Mouse (Mus musculus) lung, embryonic 16.5 days (tissue): ENCODE measurements around the gene Apoh. TPM values are rescaled to one million over a fixed set of nuclear protein-coding genes. Genes with fewer than 3 reads are reported as not detected.
A peak's percentile ranks its signal among the peaks of the same experiment; 100 is the strongest.

Experiments used
- ATAC-seq: fragments of 200-750 bp; cut with Nextera tagmentation; 2 replicates; pipeline ENCODE4 v1.8.0; 2017; ENCODE audit warnings: low read depth, mild to moderate bottlenecking, moderate library complexity
- H3K27ac ChIP-seq: fragments of 300-500 bp; sonication (generic); 2 replicates; pipeline ENCODE4 v1.5.1; 2014; ENCODE audit warnings: mild to moderate bottlenecking, control low read depth, low read length
- H3K27me3 ChIP-seq: fragments of 300-500 bp; sonication (generic); 2 replicates; pipeline ENCODE4 v1.6.1; 2014; ENCODE audit warnings: low read depth, low read length, mixed read lengths; ENCODE audit not compliant: control insufficient read depth, insufficient read depth
- H3K36me3 ChIP-seq: fragments of 300-500 bp; sonication (generic); 2 replicates; pipeline ENCODE4 v1.6.1; 2014; ENCODE audit warnings: low read length; ENCODE audit not compliant: control insufficient read depth, insufficient read depth
- H3K4me1 ChIP-seq: fragments of 300-500 bp; sonication (generic); replicated peaks from 2 replicates; pipeline ENCODE4 v1.6.1; 2014; ENCODE audit warnings: low read length, mixed read lengths; ENCODE audit not compliant: control insufficient read depth, insufficient read depth
- H3K4me2 ChIP-seq: fragments of 300-500 bp; sonication (generic); 2 replicates; pipeline ENCODE4 v1.6.1; 2014; ENCODE audit warnings: low read depth, low read length, control low read depth
- H3K4me3 ChIP-seq: fragments of 300-500 bp; sonication (generic); 2 replicates; pipeline ENCODE4 v1.5.1; 2014; ENCODE audit warnings: mild to moderate bottlenecking, low read length, control low read depth
- H3K9ac ChIP-seq: fragments of 300-500 bp; sonication (generic); 2 replicates; pipeline ENCODE4 v1.6.1; 2014; ENCODE audit warnings: low read length, control low read depth
- H3K9me3 ChIP-seq: fragments of 300-500 bp; sonication (generic); 2 replicates; pipeline ENCODE4 v1.6.1; 2016; ENCODE audit warnings: low read length; ENCODE audit not compliant: control insufficient read depth
- WGBS: fragments of 180-500 bp; shearing (Covaris S2); extraction: QIAGEN DNeasy Blood & Tissue Kit; methylation state at CpG from one replicate; pipeline ENCODE4 v1.1.7; 2014; 5-methylcytosine and 5-hydroxymethylcytosine counted together
- polyA plus RNA-seq: library from polyadenylated mRNA; unstranded; fragments of >200 nt; fragmentation: Nextera tagmentation; extraction: Ambion mirVana; gene quantifications from 2 replicates; pipeline ENCODE4 v1.2.1, GENCODE M21; 2015

The Apoh gene
- polyA plus RNA-seq, 1 experiment from 2014 or later: 1.2 TPM

DNA sequence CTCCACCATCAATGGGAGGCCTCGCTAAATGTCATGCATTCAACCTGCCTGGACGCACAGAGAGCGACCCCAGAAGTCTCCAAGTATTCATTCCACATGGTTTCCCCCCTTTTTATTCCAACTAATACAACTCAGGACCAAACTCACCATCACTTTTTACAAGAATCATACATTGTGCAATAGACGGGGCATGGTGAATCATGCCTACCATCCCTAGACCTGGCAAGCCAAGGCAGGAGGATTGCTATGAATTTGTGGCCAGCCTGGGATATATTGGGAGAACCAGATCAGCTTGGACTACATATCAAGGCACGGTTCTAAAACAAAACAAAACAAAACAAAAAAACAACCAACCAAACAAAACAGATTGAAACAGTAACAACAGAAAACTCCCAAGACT lies 19.8 kb downstream of the Apoh start:
- no peak for ATAC-seq
- H3K27ac ChIP-seq: no peak overlapping the region
- H3K4me3 ChIP-seq: no peak overlapping the region
- H3K9me3 ChIP-seq: no peaks in the 10 kb centered on the region
- H3K27me3 ChIP-seq: no peaks in the 10 kb centered on the region
- no peak overlapping the region for H3K9ac ChIP-seq
- 94% methylated on average over 5 of the region's 5 CpGs for WGBS
- no peaks in the 10 kb centered on the region for H3K36me3 ChIP-seq
- no peak overlapping the region for H3K4me2 ChIP-seq
- H3K4me1 ChIP-seq: peaks cover 18% of the 10 kb centered on the region

DNA sequence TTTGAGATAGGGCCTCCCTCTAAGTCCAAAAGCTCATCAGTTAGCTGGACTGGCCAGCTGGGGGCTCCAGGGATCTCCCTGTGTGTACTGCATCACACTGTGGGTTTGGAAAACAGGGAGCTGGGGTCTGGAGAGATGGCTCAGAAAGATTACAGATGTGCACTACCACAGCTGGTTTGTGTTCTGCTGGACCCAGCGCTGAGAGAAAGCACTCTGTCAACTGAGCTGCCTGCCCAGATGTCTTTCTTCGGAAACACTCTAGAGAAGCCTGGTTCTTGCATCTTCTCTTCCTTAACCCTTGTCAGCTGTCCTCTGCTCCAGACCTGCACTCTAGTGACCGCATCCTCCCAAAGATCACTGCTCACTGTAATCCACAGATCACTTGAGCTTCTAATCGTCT lies 20.8 kb downstream of the Apoh start:
- Histone ChIP-seq H3K27me3 (no peaks in the 10 kb centered on the region), H3K4me3 (no peak overlapping the region), H3K4me2 (no peak overlapping the region), H3K9ac (no peak overlapping the region), H3K9me3 (no peaks in the 10 kb centered on the region), H3K27ac (peak overlapping the region; percentile 41), H3K36me3 (no peaks in the 10 kb centered on the region), H3K4me1 (peaks cover 18% of the 10 kb centered on the region)
- peak; percentile 93 for ATAC-seq
- 35% methylated on average over 4 of the region's 4 CpGs for WGBS

DNA sequence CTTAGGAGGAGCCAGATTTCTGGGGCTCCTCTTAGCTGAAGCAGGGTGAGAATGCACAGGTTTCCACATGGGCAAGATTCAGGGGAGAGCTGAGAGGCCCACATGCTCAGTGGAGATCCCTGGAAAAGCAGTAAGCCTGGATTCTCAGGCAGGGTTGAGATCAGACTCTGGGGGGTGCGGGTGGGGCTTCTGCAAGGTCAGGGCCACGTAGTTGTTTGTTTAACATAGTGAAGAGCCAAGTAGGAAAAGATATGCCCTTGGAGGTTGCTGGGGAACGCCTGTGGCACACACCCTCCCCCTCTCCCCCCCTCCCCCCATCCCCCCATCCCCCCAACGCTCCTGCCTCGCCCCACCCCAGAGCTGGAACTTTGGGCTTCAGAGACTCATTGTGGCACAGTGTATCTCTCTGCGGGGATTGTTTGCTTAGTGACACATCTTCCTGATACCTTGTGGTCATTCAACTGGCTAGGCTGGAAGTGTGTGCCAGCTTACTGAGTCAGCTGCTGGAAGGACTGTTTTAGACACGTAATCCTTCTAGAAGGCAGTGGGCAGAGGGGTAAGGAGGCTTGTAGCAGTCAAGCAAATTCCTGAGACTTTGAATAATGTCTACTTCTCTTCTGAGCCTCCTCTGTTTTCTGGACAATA lies 21.9 kb downstream of the Apoh start:
- Histone ChIP-seq H3K4me2 (no peak overlapping the region), H3K27ac (peak overlapping the region; percentile 41), H3K9me3 (no peaks in the 10 kb centered on the region), H3K36me3 (no peaks in the 10 kb centered on the region), H3K9ac (no peak overlapping the region), H3K4me3 (no peak overlapping the region), H3K27me3 (no peaks in the 10 kb centered on the region), H3K4me1 (peaks cover 18% of the 10 kb centered on the region)
- ATAC-seq: peak; percentile 51
- WGBS: 13% methylated on average over 5 of the region's 7 CpGs

DNA sequence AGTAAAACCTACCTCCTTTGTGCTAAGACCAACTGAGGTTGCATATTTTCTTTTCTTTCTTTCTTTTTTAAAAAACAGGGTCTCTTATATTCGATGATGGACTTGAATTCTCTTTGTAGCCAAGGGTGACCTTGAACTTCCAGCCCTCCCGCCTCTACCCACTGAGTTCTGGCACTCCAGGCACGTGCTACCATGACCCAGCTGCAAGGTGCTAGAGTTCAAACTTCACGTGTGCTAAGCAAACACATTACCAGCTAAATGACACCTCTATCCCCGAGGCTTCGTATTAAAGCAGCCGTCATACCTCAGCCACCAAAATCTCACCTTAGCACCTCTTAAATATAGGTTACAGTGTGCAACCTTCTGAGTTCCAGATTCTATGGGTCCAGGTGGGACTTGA lies 22.4 kb downstream of the Apoh start:
- Histone ChIP-seq H3K27ac (no peak overlapping the region), H3K4me3 (no peak overlapping the region), H3K27me3 (no peaks in the 10 kb centered on the region), H3K4me2 (no peak overlapping the region), H3K36me3 (no peaks in the 10 kb centered on the region), H3K9me3 (no peaks in the 10 kb centered on the region), H3K4me1 (peaks cover 18% of the 10 kb centered on the region), H3K9ac (no peak overlapping the region)
- WGBS: 37% methylated on average over 7 of the region's 7 CpGs
- ATAC-seq: no peak

DNA sequence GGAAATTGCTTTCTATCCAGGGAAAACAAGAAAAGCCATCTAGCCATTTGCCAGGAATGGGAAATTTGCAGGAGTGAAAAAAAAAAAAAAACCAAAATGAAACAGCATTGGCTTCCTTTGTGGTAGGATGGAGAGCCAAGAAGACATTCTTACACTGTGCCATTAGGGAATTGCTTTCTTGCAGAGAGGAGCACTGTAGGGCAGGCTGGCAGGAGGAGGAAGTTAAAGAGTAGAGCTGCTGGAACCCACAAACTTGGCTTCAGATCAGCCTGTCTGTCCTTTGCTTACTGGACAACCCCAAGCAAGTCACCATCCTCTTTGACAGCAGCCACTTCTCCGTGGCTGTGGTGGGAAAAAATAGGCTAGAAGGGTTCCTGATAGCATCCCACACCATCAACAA lies 23.9 kb downstream of the Apoh start:
- H3K27ac ChIP-seq: no peak overlapping the region
- H3K36me3 ChIP-seq: no peaks in the 10 kb centered on the region
- no peak for ATAC-seq
- H3K4me2 ChIP-seq: no peak overlapping the region
- 44% methylated on average over 1 of the region's 1 CpGs for WGBS
- H3K27me3 ChIP-seq: no peaks in the 10 kb centered on the region
- H3K9me3 ChIP-seq: no peaks in the 10 kb centered on the region
- peaks cover 18% of the 10 kb centered on the region for H3K4me1 ChIP-seq
- H3K4me3 ChIP-seq: no peak overlapping the region
- H3K9ac ChIP-seq: no peak overlapping the region

DNA sequence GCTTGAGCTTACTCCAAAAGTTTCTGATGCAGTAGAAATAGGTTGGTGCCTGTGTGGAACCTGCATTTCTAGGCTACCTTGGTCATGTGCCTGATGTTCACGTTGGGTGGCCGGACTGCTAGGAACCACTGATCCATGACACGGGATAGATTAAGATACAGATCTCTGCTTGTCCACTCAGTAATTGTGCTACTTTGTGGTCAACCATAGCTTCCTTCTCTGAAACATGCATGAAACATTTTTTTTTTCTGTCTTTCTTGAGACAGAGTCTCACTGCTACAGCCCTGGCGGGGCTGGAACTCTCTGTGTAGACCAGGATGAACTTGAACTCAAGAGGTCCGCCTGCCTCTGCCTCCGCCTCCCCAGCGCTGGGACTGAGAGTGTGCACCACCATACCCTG lies 33.7 kb downstream of the Apoh start:
- Histone ChIP-seq H3K36me3 (no peaks in the 10 kb centered on the region), H3K27me3 (no peaks in the 10 kb centered on the region), H3K9me3 (no peaks in the 10 kb centered on the region), H3K4me3 (no peak overlapping the region), H3K9ac (no peak overlapping the region), H3K4me1 (no peaks in the 10 kb centered on the region), H3K27ac (no peak overlapping the region), H3K4me2 (no peak overlapping the region)
- 94% methylated on average over 7 of the region's 7 CpGs for WGBS
- ATAC-seq: no peak

DNA sequence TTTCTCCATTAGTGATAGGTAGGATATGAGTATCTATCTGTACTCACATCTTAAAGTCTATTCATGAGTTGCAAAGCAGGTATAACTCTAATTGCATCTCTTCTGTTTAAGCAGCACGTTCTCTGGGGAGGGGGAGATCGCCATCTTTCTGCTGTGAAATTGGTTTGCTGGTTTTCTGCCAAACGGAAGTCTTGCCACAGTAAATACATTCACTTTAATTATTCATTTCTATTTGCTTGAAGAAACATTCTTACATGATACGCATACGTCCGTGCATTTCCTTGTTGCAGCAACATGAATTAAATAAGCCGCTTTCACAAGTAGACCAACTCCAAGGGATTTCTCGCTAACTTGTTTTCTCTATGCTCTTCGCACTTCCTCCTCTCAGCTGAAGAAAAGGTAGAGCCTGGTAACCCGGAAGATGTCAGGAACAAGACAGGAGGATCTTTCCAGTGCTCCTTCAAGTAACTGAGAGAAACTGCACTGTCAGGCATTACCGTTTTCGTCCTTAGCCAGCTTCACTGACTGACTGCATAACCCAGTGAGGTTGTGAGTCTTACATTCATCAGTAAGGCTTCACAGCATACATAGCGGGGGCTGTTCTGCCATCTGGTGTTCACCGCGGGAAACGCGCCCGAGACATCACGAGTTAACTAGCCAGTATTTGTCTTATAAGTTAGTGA lies 34.7 kb downstream of the Apoh start:
- no peaks in the 10 kb centered on the region for H3K36me3 ChIP-seq
- H3K4me1 ChIP-seq: no peaks in the 10 kb centered on the region
- no peak overlapping the region for H3K4me3 ChIP-seq
- WGBS: 31% methylated on average over 19 of the region's 19 CpGs
- no peak overlapping the region for H3K4me2 ChIP-seq
- H3K9ac ChIP-seq: no peak overlapping the region
- no peak overlapping the region for H3K27ac ChIP-seq
- H3K9me3 ChIP-seq: no peaks in the 10 kb centered on the region
- ATAC-seq: peak; percentile 92
- no peaks in the 10 kb centered on the region for H3K27me3 ChIP-seq

DNA sequence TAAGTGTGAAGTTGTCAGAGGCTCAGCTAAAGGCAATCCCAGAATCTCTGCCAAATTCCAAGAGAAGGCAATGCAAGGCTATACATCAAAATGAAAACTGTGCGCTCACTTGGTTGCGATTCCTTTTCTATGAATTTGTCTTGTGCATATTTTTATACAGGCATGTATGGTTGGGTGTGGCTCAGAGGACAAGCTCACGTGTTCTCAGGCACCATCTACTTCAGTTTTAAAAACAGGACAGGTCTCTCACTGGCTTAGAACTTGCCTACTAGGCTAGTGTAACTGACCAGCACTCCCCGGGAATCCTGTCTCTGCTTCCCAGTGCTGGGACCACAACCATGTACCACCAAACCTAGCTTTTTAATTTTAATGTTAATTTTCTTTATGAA lies 35.2 kb downstream of the Apoh start:
- Histone ChIP-seq H3K9me3 (no peaks in the 10 kb centered on the region), H3K27ac (no peak overlapping the region), H3K4me1 (no peaks in the 10 kb centered on the region), H3K4me2 (no peak overlapping the region), H3K9ac (no peak overlapping the region), H3K4me3 (no peak overlapping the region), H3K27me3 (no peaks in the 10 kb centered on the region), H3K36me3 (no peaks in the 10 kb centered on the region)
- WGBS: 54% methylated on average over 4 of the region's 4 CpGs
- no peak; the same call in 1 of the 2 replicates for ATAC-seq

DNA sequence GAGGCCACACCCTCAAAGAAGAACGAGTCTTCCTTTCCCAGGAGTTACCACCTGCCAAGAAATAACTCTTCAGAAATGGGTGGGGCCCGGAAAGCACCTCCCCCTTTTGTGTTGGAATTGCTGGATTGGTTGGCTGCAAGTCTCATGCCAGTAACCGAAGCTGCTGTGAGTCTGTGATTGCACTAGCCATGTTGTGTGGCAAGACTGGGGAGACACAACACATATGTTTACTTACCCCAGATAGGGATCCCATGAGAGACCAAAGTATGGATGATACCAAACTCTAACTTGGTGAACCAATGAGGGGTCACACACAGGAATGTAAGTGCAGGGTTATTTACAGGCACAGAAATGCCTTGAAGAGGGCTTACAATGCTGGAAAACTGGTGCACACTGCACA lies 39.5 kb downstream of the Apoh start:
- no peaks in the 10 kb centered on the region for H3K36me3 ChIP-seq
- no peak for ATAC-seq
- H3K4me2 ChIP-seq: no peak overlapping the region
- no peaks in the 10 kb centered on the region for H3K27me3 ChIP-seq
- no peaks in the 10 kb centered on the region for H3K9me3 ChIP-seq
- H3K9ac ChIP-seq: no peak overlapping the region
- H3K4me3 ChIP-seq: no peak overlapping the region
- H3K27ac ChIP-seq: no peak overlapping the region
- WGBS: 73% methylated on average over 3 of the region's 3 CpGs
- no peaks in the 10 kb centered on the region for H3K4me1 ChIP-seq
